Mouse (Mus musculus) midbrain, embryonic 11.5 days (tissue): Measurements from ENCODE around the gene Cth. TPM values are rescaled to one million over a fixed set of nuclear protein-coding genes. Genes with fewer than 3 reads are reported as not detected.
A peak's percentile ranks its signal among the peaks of the same experiment; 100 is the strongest.
"Not testable (repeated sequence)": the region's sequence is repeated elsewhere in the genome, so short reads cannot be mapped to it uniquely, and the experiment has no call there.

Experiments
- ATAC-seq: fragments of 200-750 bp; cut with Nextera tagmentation; 2 replicates; pipeline ENCODE4 v1.8.0; 2017; ENCODE audit warnings: moderate TSS enrichment, moderate library complexity; ENCODE audit not compliant: low FRiP score
- DNase-seq: peaks from one replicate; pipeline ENCODE4 v3.0.0; 2015; ENCODE audit warnings: low spot score; ENCODE audit errors: missing footprints
- H3K27ac ChIP-seq: fragments of 300-500 bp; sonication (generic); 2 replicates; pipeline ENCODE4 v1.5.1; 2014; ENCODE audit warnings: low read depth, low read length
- H3K27me3 ChIP-seq: fragments of 300-500 bp; sonication (generic); 2 replicates; pipeline ENCODE4 v1.6.1; 2014; ENCODE audit warnings: mild to moderate bottlenecking, low read length, moderate library complexity, mixed read lengths; ENCODE audit not compliant: control insufficient read depth, insufficient read depth
- H3K36me3 ChIP-seq: fragments of 300-500 bp; sonication (generic); 2 replicates; pipeline ENCODE4 v1.6.1; 2014; ENCODE audit warnings: mild to moderate bottlenecking, low read length, moderate library complexity, mixed read lengths; ENCODE audit not compliant: control insufficient read depth, insufficient read depth
- H3K4me1 ChIP-seq: fragments of 300-500 bp; sonication (generic); 2 replicates; pipeline ENCODE4 v1.6.1; 2014; ENCODE audit warnings: low read length; ENCODE audit not compliant: control insufficient read depth, insufficient read depth
- H3K4me2 ChIP-seq: fragments of 300-500 bp; sonication (generic); 2 replicates; pipeline ENCODE4 v1.6.1; 2014; ENCODE audit warnings: mild to moderate bottlenecking, moderate library complexity
- H3K4me3 ChIP-seq: fragments of 300-500 bp; sonication (generic); 2 replicates; pipeline ENCODE4 v1.5.1; 2014; ENCODE audit warnings: low read depth, low read length
- H3K9ac ChIP-seq: fragments of 300-500 bp; sonication (generic); 2 replicates; pipeline ENCODE4 v1.6.1; 2014; ENCODE audit warnings: low read length
- H3K9me3 ChIP-seq: fragments of 300-500 bp; sonication (generic); 2 replicates; pipeline ENCODE4 v1.6.1; 2016; ENCODE audit warnings: low read length; ENCODE audit not compliant: control insufficient read depth
- WGBS: fragments of 180-500 bp; shearing (Covaris S2); extraction: QIAGEN DNeasy Blood & Tissue Kit; methylation state at CpG from one replicate; pipeline ENCODE4 v1.1.7; 2014; 5-methylcytosine and 5-hydroxymethylcytosine counted together
- polyA plus RNA-seq: library from polyadenylated mRNA; unstranded; fragments of >200 nt; fragmentation: Nextera tagmentation; extraction: Ambion mirVana; gene quantifications from 2 replicates; pipeline ENCODE4 v1.2.1, GENCODE M21; 2014

Cth gene
- polyA plus RNA-seq, 1 experiment from 2014 or later, result 11.6 TPM

DNA sequence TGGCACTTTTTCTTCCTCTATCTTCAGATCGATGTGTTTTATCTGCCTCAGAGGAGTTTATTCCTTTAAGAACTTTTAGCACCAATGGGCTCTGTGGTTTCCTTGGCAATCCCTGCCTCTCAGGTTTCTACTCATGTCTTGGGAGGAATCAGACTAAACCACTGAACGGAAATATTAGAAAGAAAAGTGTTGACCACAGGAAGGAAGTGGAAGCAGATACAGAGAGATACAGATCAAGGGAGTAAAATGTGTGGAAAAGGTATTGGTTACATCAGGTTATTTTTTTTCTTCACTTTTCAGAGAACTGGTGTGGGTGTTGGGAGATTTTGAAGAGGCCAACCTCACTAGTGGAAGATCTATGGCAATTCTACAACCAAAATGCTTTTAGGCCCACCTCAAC lies 13.7 kb upstream of the Cth start:
- Histone ChIP-seq H3K27me3 (no peaks in the 10 kb centered on the region), H3K4me2 (no peak overlapping the region), H3K9me3 (no peaks in the 10 kb centered on the region), H3K36me3 (no peaks in the 10 kb centered on the region), H3K27ac (no peak overlapping the region), H3K9ac (no peak overlapping the region), H3K4me1 (no peaks in the 10 kb centered on the region), H3K4me3 (no peak overlapping the region)
- ATAC-seq (no peak), DNase-seq (no peak)
- 80% methylated on average over 2 of the region's 2 CpGs for WGBS

DNA sequence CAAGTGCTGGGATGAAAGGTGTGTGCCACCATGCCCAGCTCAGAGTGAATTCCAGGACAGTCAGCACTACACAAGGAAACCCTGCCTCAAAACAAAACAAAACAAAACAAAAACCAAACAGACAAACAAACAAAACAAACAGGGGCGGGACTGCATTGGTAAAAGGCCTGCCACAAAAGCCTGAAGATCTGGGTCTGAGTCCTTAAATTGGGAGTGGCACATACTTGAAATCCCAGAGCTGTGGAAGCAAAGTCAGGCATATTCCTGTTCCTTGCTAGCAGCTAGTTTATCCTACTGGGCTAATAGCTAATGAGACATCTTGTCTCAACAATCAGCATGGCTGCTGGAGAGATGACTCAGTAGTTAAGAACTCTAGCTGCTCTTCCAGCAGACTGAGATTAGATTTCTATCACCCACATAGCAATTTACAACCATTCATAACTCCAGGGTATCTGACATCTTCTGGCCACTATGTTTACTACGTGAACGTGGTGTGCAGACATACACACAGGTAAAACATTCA lies 9.5 kb upstream of the Cth start:
- no peak overlapping the region for H3K4me3 ChIP-seq
- 81% methylated on average over 3 of the region's 3 CpGs for WGBS

DNA sequence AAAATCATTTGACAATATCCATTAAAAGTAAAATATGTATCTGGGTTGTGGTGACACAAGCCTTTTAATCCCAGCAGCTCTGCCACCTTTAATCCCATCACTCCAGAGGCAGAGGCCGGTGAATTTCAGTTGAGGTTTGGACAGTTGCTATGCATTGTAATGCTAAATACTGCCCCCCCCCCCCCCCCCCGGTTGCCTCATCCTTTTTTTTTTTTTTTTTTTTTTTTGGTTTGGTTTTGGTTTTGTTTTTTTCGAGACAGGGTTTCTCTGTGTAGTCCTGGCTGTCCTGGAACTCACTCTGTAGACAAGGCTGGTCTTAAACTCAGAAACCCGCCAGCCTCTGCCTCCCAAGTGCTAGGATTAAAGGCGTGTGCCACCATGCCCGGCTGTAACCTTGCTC lies 8.3 kb upstream of the Cth start:
- 71% methylated on average over 5 of the region's 6 CpGs for whole genome bisulfite sequencing
- not testable (repeated sequence) for H3K4me3 ChIP-seq, ATAC-seq, H3K9ac ChIP-seq, H3K4me1 ChIP-seq, DNase-seq, H3K27me3 ChIP-seq, H3K27ac ChIP-seq, H3K4me2 ChIP-seq, H3K9me3 ChIP-seq, H3K36me3 ChIP-seq

More for the DNA sequence above, 9.5 kb upstream of the Cth start:
- no peak for ATAC-seq
- Histone ChIP-seq H3K36me3 (no peaks in the 10 kb centered on the region), H3K9me3 (no peaks in the 10 kb centered on the region), H3K27ac (no peak overlapping the region), H3K4me1 (no peaks in the 10 kb centered on the region), H3K9ac (no peak overlapping the region), H3K4me2 (no peak overlapping the region), H3K27me3 (no peaks in the 10 kb centered on the region)
- DNase-seq, result no peak

DNA sequence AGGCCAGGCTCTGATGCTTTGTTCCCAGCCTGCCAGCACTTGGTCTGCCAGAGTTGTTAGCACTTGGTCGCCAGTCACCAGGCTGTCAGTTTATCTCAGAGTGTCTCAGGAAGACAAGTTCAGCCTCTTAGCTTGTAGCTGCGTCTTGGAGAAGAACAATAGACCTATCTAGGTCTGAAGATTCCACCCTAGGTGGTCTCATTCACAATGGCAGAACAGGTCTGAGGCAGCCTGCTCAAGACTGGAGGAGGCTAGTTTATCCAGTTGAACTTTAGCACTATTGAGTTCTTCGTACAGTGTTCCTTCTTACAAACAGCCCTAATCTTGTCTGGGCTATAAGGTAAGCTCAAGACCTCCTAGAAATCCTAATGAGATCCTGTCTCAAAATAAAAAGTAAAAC lies 7.2 kb upstream of the Cth start:
- no peak overlapping the region for H3K27ac ChIP-seq
- no peaks in the 10 kb centered on the region for H3K27me3 ChIP-seq
- DNase-seq (no peak), ATAC-seq (no peak)
- no peaks in the 10 kb centered on the region for H3K36me3 ChIP-seq
- no peak overlapping the region for H3K4me2 ChIP-seq
- no peak overlapping the region for H3K9ac ChIP-seq
- no peaks in the 10 kb centered on the region for H3K4me1 ChIP-seq
- no peaks in the 10 kb centered on the region for H3K9me3 ChIP-seq
- 56% methylated on average over 3 of the region's 3 CpGs for WGBS
- no peak overlapping the region for H3K4me3 ChIP-seq

DNA sequence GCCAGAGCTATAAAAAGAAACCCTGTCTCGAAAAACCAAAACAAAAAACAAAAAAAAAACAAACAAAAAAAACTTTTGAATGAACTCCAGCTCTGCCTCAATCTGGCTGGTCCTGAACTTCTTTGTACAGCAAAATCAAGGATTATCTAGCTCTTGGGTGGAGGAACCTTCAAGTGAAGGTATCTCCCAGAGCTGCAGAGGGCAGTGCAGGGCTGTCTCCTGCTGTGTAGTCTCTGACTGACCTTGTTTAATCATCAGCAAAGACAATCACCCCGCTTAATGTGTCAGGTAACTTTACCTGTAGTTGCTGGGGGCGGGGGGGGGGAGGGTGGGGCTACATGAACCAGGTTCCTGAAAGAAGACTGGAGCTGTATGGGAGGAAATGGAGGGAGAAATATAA lies 6.7 kb upstream of the Cth start:
- no peaks in the 10 kb centered on the region for H3K4me1 ChIP-seq
- no peak overlapping the region for H3K9ac ChIP-seq
- no peaks in the 10 kb centered on the region for H3K9me3 ChIP-seq
- H3K4me2 ChIP-seq, result no peak overlapping the region
- no peak overlapping the region for H3K4me3 ChIP-seq
- ATAC-seq, result no peak
- no peak overlapping the region for H3K27ac ChIP-seq
- DNase-seq, result no peak
- 67% methylated on average over 3 of the region's 3 CpGs for WGBS
- no peaks in the 10 kb centered on the region for H3K27me3 ChIP-seq
- H3K36me3 ChIP-seq, result no peaks in the 10 kb centered on the region

DNA sequence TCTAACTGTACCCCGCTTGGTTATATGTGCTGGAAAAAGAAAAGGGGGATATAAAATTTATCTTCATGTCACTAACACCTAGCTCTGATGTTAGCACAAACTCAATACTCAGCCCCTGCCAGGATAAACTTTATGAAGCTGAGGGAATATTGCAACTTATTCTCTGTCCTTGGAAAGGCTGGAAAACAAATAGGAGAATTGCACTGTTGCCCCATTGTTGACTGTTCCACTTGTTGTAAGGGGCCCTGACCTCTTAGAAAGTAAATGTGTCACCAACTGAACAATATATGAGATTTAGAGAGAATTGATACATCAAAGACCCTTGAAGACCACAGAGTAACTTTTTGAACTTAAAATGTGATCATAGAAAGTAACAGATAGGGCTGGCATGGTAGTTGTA lies 4.5 kb upstream of the Cth start:
- Histone ChIP-seq H3K36me3 (no peaks in the 10 kb centered on the region), H3K9ac (no peak overlapping the region), H3K9me3 (no peaks in the 10 kb centered on the region), H3K4me2 (no peak overlapping the region), H3K27ac (no peak overlapping the region), H3K4me3 (no peak overlapping the region), H3K27me3 (no peaks in the 10 kb centered on the region), H3K4me1 (no peaks in the 10 kb centered on the region)
- DNase-seq (no peak), ATAC-seq (no peak)
- 96% methylated on average over 1 of the region's 1 CpGs for WGBS

DNA sequence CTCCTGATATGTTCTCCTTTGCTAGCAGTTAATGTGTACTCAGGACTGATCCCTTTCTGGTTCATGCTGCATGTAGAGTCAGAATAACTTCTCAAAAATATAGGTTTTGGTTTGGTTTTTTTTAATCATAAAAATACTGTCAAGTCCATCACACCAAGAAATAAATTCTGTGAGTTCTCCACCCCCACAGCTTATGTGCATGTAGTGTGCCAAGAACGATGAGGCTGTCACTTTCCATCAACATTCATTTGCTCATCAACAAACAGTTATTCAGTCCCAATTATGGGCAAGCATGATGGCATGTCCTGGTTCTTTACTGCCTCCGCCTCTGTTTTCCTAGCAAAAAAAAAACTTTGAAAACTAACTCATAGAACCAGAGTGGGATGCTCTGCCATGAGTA lies 3.9 kb upstream of the Cth start:
- Histone ChIP-seq H3K9ac (no peak overlapping the region), H3K27ac (no peak overlapping the region), H3K4me3 (no peak overlapping the region), H3K4me2 (no peak overlapping the region), H3K36me3 (no peaks in the 10 kb centered on the region), H3K27me3 (no peaks in the 10 kb centered on the region), H3K4me1 (no peaks in the 10 kb centered on the region), H3K9me3 (no peaks in the 10 kb centered on the region)
- 81% methylated on average over 2 of the region's 2 CpGs for WGBS
- ATAC-seq, result no peak
- DNase-seq, result no peak

DNA sequence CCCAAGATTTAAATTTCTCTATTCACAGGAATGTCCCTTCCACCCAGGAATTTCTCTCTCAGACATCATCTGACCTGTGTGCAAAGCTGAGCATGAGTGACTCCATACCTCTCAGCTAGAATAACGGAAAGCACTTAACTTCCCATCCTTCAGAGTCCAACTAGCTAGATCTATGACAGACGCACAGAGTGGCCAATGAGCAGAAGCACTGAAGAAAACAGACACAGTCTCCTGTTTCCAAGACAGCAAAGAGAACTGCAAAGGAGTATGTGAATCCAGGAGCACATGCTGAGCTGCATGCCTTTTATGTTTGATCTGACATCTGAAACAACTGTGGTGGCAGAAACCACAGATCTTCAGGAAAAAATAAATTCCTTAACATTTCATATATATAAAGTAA lies 1.9 kb upstream of the Cth start:
- Histone ChIP-seq H3K4me2 (no peak overlapping the region), H3K4me1 (no peaks in the 10 kb centered on the region), H3K4me3 (no peak overlapping the region), H3K9ac (no peak overlapping the region), H3K36me3 (no peaks in the 10 kb centered on the region), H3K9me3 (no peaks in the 10 kb centered on the region), H3K27ac (no peak overlapping the region), H3K27me3 (no peaks in the 10 kb centered on the region)
- DNase-seq (no peak), ATAC-seq (no peak)
- 54% methylated on average over 2 of the region's 2 CpGs for WGBS

DNA sequence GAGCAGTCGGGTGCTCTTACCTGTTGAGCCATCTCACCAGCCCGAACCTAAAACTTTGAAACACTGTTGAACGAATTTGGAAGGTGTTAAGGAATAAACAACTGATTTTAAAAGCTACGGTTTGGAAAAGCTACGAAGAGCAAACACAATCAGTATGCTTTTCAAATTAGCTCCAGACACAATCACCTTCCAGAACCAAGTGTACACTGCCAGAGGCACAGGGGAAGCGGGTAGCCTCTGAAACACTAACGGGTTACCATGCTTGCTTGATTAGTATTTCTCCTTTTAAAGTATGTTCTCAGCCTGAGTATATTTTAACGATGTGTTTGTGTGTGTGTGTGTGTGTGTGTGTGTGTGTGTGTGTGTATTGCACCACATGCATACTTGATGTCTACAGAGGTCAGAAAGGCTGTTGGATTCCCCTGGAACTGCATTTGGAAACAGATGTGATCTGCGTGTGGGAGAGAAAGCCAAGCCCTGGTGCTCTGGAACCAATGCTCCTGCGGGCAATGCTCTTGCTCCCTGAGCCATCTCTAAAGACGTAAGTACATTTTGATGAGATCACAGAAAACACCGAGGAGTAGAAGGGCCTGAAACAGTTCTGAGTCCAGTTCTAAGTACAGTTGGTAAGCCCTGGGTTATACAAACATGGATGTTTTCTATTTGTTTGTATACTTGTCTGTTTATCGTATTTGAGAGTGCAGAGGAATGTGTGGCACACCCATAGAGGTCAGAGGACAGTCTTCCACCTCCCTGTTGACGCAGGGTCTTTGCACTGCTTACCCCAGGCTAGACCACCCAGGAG lies 1.0 kb upstream of the Cth start:
- ATAC-seq, result no peak
- no peaks in the 10 kb centered on the region for H3K36me3 ChIP-seq
- no peak overlapping the region for H3K4me2 ChIP-seq
- no peak overlapping the region for H3K27ac ChIP-seq
- 89% methylated on average over 14 of the region's 14 CpGs for WGBS
- H3K9me3 ChIP-seq, result no peaks in the 10 kb centered on the region
- H3K4me3 ChIP-seq, result no peak overlapping the region
- no peaks in the 10 kb centered on the region for H3K4me1 ChIP-seq
- peak; percentile 81 for DNase-seq
- no peaks in the 10 kb centered on the region for H3K27me3 ChIP-seq
- H3K9ac ChIP-seq, result no peak overlapping the region
